Mouse (Mus musculus) liver, embryonic 11.5 days (tissue): ENCODE results near the gene Mroh2a. TPM values are rescaled to one million over a fixed set of nuclear protein-coding genes. Genes with fewer than 3 reads are reported as not detected.

Experiments used
- ATAC-seq: fragments of 200-750 bp; cut with Nextera tagmentation; replicated peaks from 2 replicates; pipeline ENCODE4 v1.8.0; 2017; ENCODE audit warnings: moderate number of reproducible peaks, mild to moderate bottlenecking, moderate TSS enrichment, moderate library complexity; ENCODE audit not compliant: low FRiP score
- DNase-seq: peaks from one replicate; pipeline ENCODE4 v3.0.0-alpha.2; 2017; ENCODE audit warnings: low spot score
- H3K27ac ChIP-seq: fragments of 300-500 bp; sonication (generic); 2 replicates; pipeline ENCODE4 v1.5.1; 2014; ENCODE audit warnings: mild to moderate bottlenecking, low read depth, low read length, control low read depth
- H3K27me3 ChIP-seq: fragments of 300-500 bp; sonication (generic); replicated peaks from 2 replicates; pipeline ENCODE4 v1.6.1; 2014; ENCODE audit warnings: low read length, mixed read lengths; ENCODE audit not compliant: control insufficient read depth, insufficient read depth
- H3K36me3 ChIP-seq: fragments of 300-500 bp; sonication (generic); 2 replicates; pipeline ENCODE4 v1.6.1; 2014; ENCODE audit warnings: mild to moderate bottlenecking, low read length, moderate library complexity, mixed read lengths; ENCODE audit not compliant: control insufficient read depth, insufficient read depth
- H3K4me1 ChIP-seq: fragments of 300-500 bp; sonication (generic); replicated peaks from 2 replicates; pipeline ENCODE4 v1.6.1; 2014; ENCODE audit warnings: low read length, mixed read lengths; ENCODE audit not compliant: control insufficient read depth, insufficient read depth
- H3K4me2 ChIP-seq: fragments of 300-500 bp; sonication (generic); 2 replicates; pipeline ENCODE4 v1.6.1; 2014; ENCODE audit warnings: mild to moderate bottlenecking, control low read depth, moderate library complexity
- H3K4me3 ChIP-seq: fragments of 300-500 bp; sonication (generic); 2 replicates; pipeline ENCODE4 v1.5.1; 2014; ENCODE audit warnings: low read depth, low read length, control low read depth
- H3K9ac ChIP-seq: fragments of 300-500 bp; sonication (generic); 2 replicates; pipeline ENCODE4 v1.6.1; 2014; ENCODE audit warnings: low read depth, low read length, control low read depth
- H3K9me3 ChIP-seq: fragments of 300-500 bp; sonication (generic); 2 replicates; pipeline ENCODE4 v1.6.1; 2016; ENCODE audit warnings: low read length, inconsistent platforms, mixed read lengths; ENCODE audit not compliant: control insufficient read depth
- WGBS: fragments of 180-500 bp; shearing (Covaris S2); extraction: QIAGEN DNeasy Blood & Tissue Kit; methylation state at CpG from one replicate; pipeline ENCODE4 v1.1.7; 2014; 5-methylcytosine and 5-hydroxymethylcytosine counted together
- polyA plus RNA-seq: library from polyadenylated mRNA; unstranded; fragments of >200 nt; fragmentation: Nextera tagmentation; extraction: Ambion mirVana; gene quantifications from 2 replicates; pipeline ENCODE4 v1.2.1, GENCODE M21; 2014

Gene Mroh2a
- polyA plus RNA-seq, 1 experiment from 2014 or later: 1.5 TPM

GRCm38 (mm10) chr1:88277818-88278511, 51.2 kb downstream of the Mroh2a start:
- peak; percentile 74 for DNase-seq
- WGBS: 65% methylated on average over 18 of the region's 18 CpGs
- H3K4me1 ChIP-seq: peaks cover 15% of the 10 kb centered on the region

GRCm38 (mm10) chr1:88279111-88280005, 52.6 kb downstream of the Mroh2a start:
- ATAC-seq: no peak
- no peak overlapping the region for H3K27ac ChIP-seq
- no peak overlapping the region for H3K9ac ChIP-seq
- H3K4me3 ChIP-seq: no peak overlapping the region
- peaks cover 28% of the 10 kb centered on the region for H3K9me3 ChIP-seq
- H3K36me3 ChIP-seq: peaks cover 17% of the 10 kb centered on the region
- DNase-seq: peak; percentile 43
- no peaks in the 10 kb centered on the region for H3K27me3 ChIP-seq
- 52% methylated on average over 9 of the region's 9 CpGs for WGBS
- H3K4me2 ChIP-seq: no peak overlapping the region
- peaks cover 15% of the 10 kb centered on the region for H3K4me1 ChIP-seq

More at GRCm38 (mm10) chr1:88277818-88278511, 51.2 kb downstream of the Mroh2a start:
- no peak for ATAC-seq
- H3K27me3 ChIP-seq: no peaks in the 10 kb centered on the region
- H3K9me3 ChIP-seq: peaks cover 16% of the 10 kb centered on the region
- H3K36me3 ChIP-seq: peaks cover 31% of the 10 kb centered on the region
- H3K4me3 ChIP-seq: peak overlapping the region; percentile 74
- peak overlapping the region; percentile 91 for H3K27ac ChIP-seq
- H3K9ac ChIP-seq: peak overlapping the region; percentile 91
- peak overlapping the region; percentile 77 for H3K4me2 ChIP-seq

GRCm38 (mm10) chr1:88280006-88280690, 53.4 kb downstream of the Mroh2a start:
- WGBS: 72% methylated on average over 15 of the region's 15 CpGs
- H3K4me1 ChIP-seq: peaks cover 13% of the 10 kb centered on the region
- H3K4me3 ChIP-seq: no peak overlapping the region
- DNase-seq (no peak), ATAC-seq (no peak)
- H3K36me3 ChIP-seq: peaks cover 9% of the 10 kb centered on the region
- H3K4me2 ChIP-seq: no peak overlapping the region
- no peak overlapping the region for H3K9ac ChIP-seq
- no peak overlapping the region for H3K27ac ChIP-seq
- no peaks in the 10 kb centered on the region for H3K27me3 ChIP-seq
- H3K9me3 ChIP-seq: peaks cover 36% of the 10 kb centered on the region

GRCm38 (mm10) chr1:88282301-88282700, 55.5 kb downstream of the Mroh2a start:
- no peaks in the 10 kb centered on the region for H3K27me3 ChIP-seq
- no peaks in the 10 kb centered on the region for H3K36me3 ChIP-seq
- no peak overlapping the region for H3K4me2 ChIP-seq
- DNase-seq (no peak), ATAC-seq (no peak)
- H3K9ac ChIP-seq: no peak overlapping the region
- no peak overlapping the region for H3K27ac ChIP-seq
- H3K4me3 ChIP-seq: no peak overlapping the region
- H3K9me3 ChIP-seq: peaks cover 50% of the 10 kb centered on the region
- whole genome bisulfite sequencing: 59% methylated on average over 3 of the region's 3 CpGs
- H3K4me1 ChIP-seq: no peaks in the 10 kb centered on the region

- Histone ChIP-seq H3K4me1 (no peaks in the 10 kb centered on the region), H3K36me3 (no peaks in the 10 kb centered on the region), H3K27me3 (no peaks in the 10 kb centered on the region), H3K9ac (no peak overlapping the region), H3K9me3 (peaks cover 58% of the 10 kb centered on the region), H3K27ac (no peak overlapping the region), H3K4me3 (no peak overlapping the region), H3K4me2 (no peak overlapping the region)
- DNase-seq (no peak), ATAC-seq (no peak)
- 73% methylated on average over 15 of the region's 15 CpGs for WGBS
These were observed 56.8 kb downstream of the Mroh2a start for GRCm38 (mm10) chr1:88283376-88284227.

GRCm38 (mm10) chr1:88284228-88284945, 57.6 kb downstream of the Mroh2a start:
- no peak overlapping the region for H3K9ac ChIP-seq
- no peak overlapping the region for H3K4me3 ChIP-seq
- 57% methylated on average over 10 of the region's 10 CpGs for WGBS
- ATAC-seq: peak; percentile 27
- no peaks in the 10 kb centered on the region for H3K36me3 ChIP-seq
- DNase-seq: no peak
- H3K4me2 ChIP-seq: no peak overlapping the region
- H3K27ac ChIP-seq: no peak overlapping the region
- H3K27me3 ChIP-seq: no peaks in the 10 kb centered on the region
- peaks cover 60% of the 10 kb centered on the region for H3K9me3 ChIP-seq
- no peaks in the 10 kb centered on the region for H3K4me1 ChIP-seq

GRCm38 (mm10) chr1:88284946-88285320, 58.1 kb downstream of the Mroh2a start:
- DNase-seq (no peak), ATAC-seq (peak; percentile 16; the same call in 1 of the 2 replicates)
- Histone ChIP-seq H3K36me3 (no peaks in the 10 kb centered on the region), H3K27ac (no peak overlapping the region), H3K27me3 (no peaks in the 10 kb centered on the region), H3K4me3 (no peak overlapping the region), H3K4me1 (no peaks in the 10 kb centered on the region), H3K4me2 (no peak overlapping the region), H3K9me3 (peaks cover 61% of the 10 kb centered on the region), H3K9ac (no peak overlapping the region)
- WGBS: 60% methylated on average over 7 of the region's 7 CpGs
